Mouse (Mus musculus) gastrocnemius, postnatal 4 days (tissue): ENCODE results near the gene Cript. TPM values are rescaled to one million over a fixed set of nuclear protein-coding genes. Genes with fewer than 3 reads are reported as not detected.

Experiments
- DNase-seq, 2 experiments: peaks; one replicate each; pipeline ENCODE4 v3.0.0; 2021 to 2022; ENCODE audit warnings: low spot score in 2 of 2, mixed read lengths in 2 of 2
- long read RNA-seq, 2 experiments: library from polyadenylated mRNA; stranded (forward); transcript quantifications; one replicate each; pipeline ENCODE4 v2.0.0; 2021
- total RNA-seq, 2 experiments: library from RNA; stranded (reverse); gene quantifications; 2 replicates each; pipeline ENCODE4 v1.2.3; 2021

The Cript gene
- total RNA-seq, result 10 to 100 TPM; 27.9 to 29.9 TPM
- long read RNA-seq, experiment 1, transcript Cript-201 (5 exons, 1,184 nt), result major isoform, 41 of 57 reads
- long read RNA-seq, experiment 1, partial matches to known transcripts, result 4 of 57 reads
- long read RNA-seq, experiment 1, other reads (novel, unspliced or antisense), result 12 of 57 reads
- long read RNA-seq, experiment 2, transcript Cript-201 (5 exons, 1,184 nt), result major isoform, 36 of 45 reads
- long read RNA-seq, experiment 2, partial matches to known transcripts, result 2 of 45 reads
- long read RNA-seq, experiment 2, other reads (novel, unspliced or antisense), result 6 of 45 reads

- peak; percentile 91 to 97 for DNase-seq
These were observed at the start of gene Cript, which contains the start of gene Pigf for GRCm38 (mm10) chr17:87025269-87025949. Cript (plus strand) TSS chr17:87025550. Pigf (minus strand) TSS chr17:87025406.

GRCm38 (mm10) chr17:86976387-86976786 is 49.0 kb upstream of the Cript start:
- no peak for DNase-seq

GRCm38 (mm10) chr17:86978496-86978895 is 46.9 kb upstream of the Cript start:
- no peak for DNase-seq

- no peak for DNase-seq
These were observed 44.1 kb upstream of the Cript start for GRCm38 (mm10) chr17:86981205-86981604.

GRCm38 (mm10) chr17:86981701-86982100 is 43.6 kb upstream of the Cript start:
- DNase-seq, result no peak

- DNase-seq, result peak; percentile 14 to 37
These were observed 42.9 kb upstream of the Cript start for GRCm38 (mm10) chr17:86982497-86982896.

- DNase-seq, result no peak
These were observed 38.8 kb upstream of the Cript start for GRCm38 (mm10) chr17:86986449-86987138.

GRCm38 (mm10) chr17:86988161-86988560 is 37.2 kb upstream of the Cript start:
- DNase-seq, result no peak

GRCm38 (mm10) chr17:86988601-86989184 is 36.7 kb upstream of the Cript start:
- DNase-seq, result peak in 1 of 2 experiments; percentile 65

- no peak for DNase-seq
These were observed 34.0 kb upstream of the Cript start for GRCm38 (mm10) chr17:86991306-86991705.

- no peak for DNase-seq
These were observed 28.0 kb upstream of the Cript start for GRCm38 (mm10) chr17:86997323-86997722.

GRCm38 (mm10) chr17:87008950-87009349 is 16.4 kb upstream of the Cript start:
- DNase-seq, result no peak

- DNase-seq, result peak in 1 of 2 experiments; percentile 22
These were observed 13.9 kb upstream of the Cript start for GRCm38 (mm10) chr17:87011301-87012019.

GRCm38 (mm10) chr17:87019692-87020091 is 5.7 kb upstream of the Cript start:
- DNase-seq, result no peak

- DNase-seq, result peak in 1 of 2 experiments; percentile 18
These were observed 683 bp upstream of the Cript start for GRCm38 (mm10) chr17:87024491-87025242.

GRCm38 (mm10) chr17:87036141-87037073 is 11.1 kb downstream of the Cript start:
- DNase-seq, result no peak

GRCm38 (mm10) chr17:87038496-87038895 is 13.1 kb downstream of the Cript start:
- no peak for DNase-seq

- no peak for DNase-seq
These were observed 16.4 kb downstream of the Cript start for GRCm38 (mm10) chr17:87041739-87042138.

- peak; percentile 80 to 93 for DNase-seq
These were observed 19.0 kb downstream of the Cript start for GRCm38 (mm10) chr17:87044364-87044763.
